Mouse (Mus musculus) liver, adult 2 months (tissue): ENCODE results near the gene Plek. TPM values are rescaled to one million over a fixed set of nuclear protein-coding genes. Genes with fewer than 3 reads are reported as not detected.

Experiments used
- DNase-seq: peaks from one replicate; pipeline ENCODE4 v3.0.0-alpha.2; 2011; ENCODE audit warnings: low read depth, low spot score; ENCODE audit errors: extremely low read depth
- H3K27ac ChIP-seq: fragments of 200-500 bp; replicated peaks from 2 replicates; pipeline ENCODE4 v1.5.1; 2012; ENCODE audit warnings: low read depth, mild to moderate bottlenecking, control low read depth, inconsistent platforms, low read length; ENCODE audit not compliant: insufficient read depth
- H3K27me3 ChIP-seq: fragments of 200-500 bp; 2 replicates; pipeline ENCODE4 v1.6.1; 2012; ENCODE audit warnings: mild to moderate bottlenecking, moderate library complexity, low read length, inconsistent platforms; ENCODE audit not compliant: control insufficient read depth, insufficient read depth
- H3K36me3 ChIP-seq: fragments of 200-500 bp; 2 replicates; pipeline ENCODE4 v1.6.1; 2012; ENCODE audit warnings: low read length, inconsistent platforms; ENCODE audit not compliant: control insufficient read depth, insufficient read depth
- H3K4me1 ChIP-seq: fragments of 200-500 bp; 2 replicates; pipeline ENCODE4 v1.6.1; 2011; ENCODE audit warnings: low read length; ENCODE audit not compliant: control insufficient read depth, insufficient read depth
- H3K4me3 ChIP-seq: fragments of 200-500 bp; 2 replicates; pipeline ENCODE4 v1.5.1; 2011; ENCODE audit warnings: low read depth, mild to moderate bottlenecking, control low read depth, low read length, moderate library complexity; ENCODE audit not compliant: insufficient read depth
- H3K79me2 ChIP-seq: fragments of 200-500 bp; 2 replicates; pipeline ENCODE4 v1.6.1; 2012; ENCODE audit warnings: inconsistent platforms, mild to moderate bottlenecking, low read length, moderate library complexity; ENCODE audit not compliant: control insufficient read depth, insufficient read depth
- H3K9ac ChIP-seq: fragments of 200-500 bp; 2 replicates; pipeline ENCODE4 v1.6.1; 2012; ENCODE audit warnings: low read depth, mild to moderate bottlenecking, control low read depth, inconsistent platforms, low read length
- CTCF ChIP-seq: fragments of 200-500 bp; IDR thresholded peaks from 2 replicates; pipeline ENCODE4 v1.5.1; 2011; ENCODE audit warnings: low read depth, low read length, control low read depth
- POLR2A ChIP-seq: fragments of 200-500 bp; IDR thresholded peaks from 2 replicates; pipeline ENCODE4 v1.6.1; 2011; ENCODE audit warnings: low read length, control low read depth; ENCODE audit not compliant: insufficient read depth; ENCODE audit errors: extremely low read depth
- WGBS: fragments of 180-500 bp; shearing (Covaris S2); methylation state at CpG from one replicate; pipeline ENCODE4 v1.1.7; 2018; 5-methylcytosine and 5-hydroxymethylcytosine counted together
- polyA plus RNA-seq: library from polyadenylated mRNA; depleted of rRNA; stranded (reverse); fragments of >200 nt; gene quantifications from 2 replicates; pipeline ENCODE4 v1.2.3, GENCODE M21; 2012
- total RNA-seq: library from RNA; depleted of rRNA; stranded (reverse); fragments of >200 nt; gene quantifications from 2 replicates; pipeline ENCODE4 v1.2.3, GENCODE M21; 2014

Gene Plek
- total and polyA plus RNA-seq, 2 experiments: 0.29 to 2.0 TPM

DNA sequence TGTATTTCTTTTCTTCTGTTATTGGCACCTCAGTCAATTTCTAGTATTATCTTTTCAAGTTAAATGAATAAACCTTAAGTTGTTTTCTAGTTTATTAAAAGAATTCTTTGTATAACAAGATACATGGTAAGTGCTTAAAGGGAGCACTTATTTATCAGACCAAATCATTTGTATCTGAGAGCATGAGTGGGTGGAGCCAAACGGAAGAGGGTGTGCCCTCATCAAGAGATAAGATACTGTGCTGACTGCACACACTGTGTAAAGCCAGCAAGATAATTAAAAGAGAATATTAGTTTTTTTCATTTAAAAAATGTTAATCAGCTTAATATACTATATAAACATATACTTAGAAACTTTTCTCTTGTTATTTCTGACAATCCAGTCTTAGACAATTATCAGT is 93.7 kb downstream of the Plek start:
- DNase-seq: no peak
- TF ChIP-seq POLR2A: no peak
- TF ChIP-seq CTCF: no peak
- no peak overlapping the region for H3K27ac ChIP-seq
- no peak overlapping the region for H3K9ac ChIP-seq
- no peaks in the 10 kb centered on the region for H3K79me2 ChIP-seq
- H3K27me3 ChIP-seq: no peaks in the 10 kb centered on the region
- no peaks in the 10 kb centered on the region for H3K4me1 ChIP-seq
- H3K4me3 ChIP-seq: no peak overlapping the region
- WGBS: 80% methylated on average over 1 of the region's 1 CpGs
- H3K36me3 ChIP-seq: no peaks in the 10 kb centered on the region

DNA sequence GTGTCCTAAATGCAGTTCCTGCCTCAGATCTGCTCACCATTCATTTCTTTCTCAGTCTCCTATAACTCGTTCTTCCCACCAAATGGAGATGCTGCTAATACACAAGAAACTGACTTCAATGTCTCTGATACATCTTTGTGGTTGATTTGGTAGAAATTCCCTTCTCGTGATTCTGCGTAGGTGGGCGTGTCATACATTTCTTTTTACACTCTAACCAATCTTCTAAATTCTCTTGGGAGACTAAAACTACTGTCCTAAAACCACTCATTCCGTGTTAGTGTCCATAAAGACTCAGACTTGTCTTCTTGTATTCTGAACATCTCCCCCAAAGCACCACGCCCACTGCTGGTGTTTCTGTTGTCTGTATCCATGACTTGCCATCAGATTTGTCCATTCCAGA is 95.2 kb downstream of the Plek start:
- H3K4me1 ChIP-seq: no peaks in the 10 kb centered on the region
- no peak overlapping the region for H3K9ac ChIP-seq
- H3K27me3 ChIP-seq: no peaks in the 10 kb centered on the region
- TF ChIP-seq CTCF: no peak
- TF ChIP-seq POLR2A: no peak
- H3K27ac ChIP-seq: no peak overlapping the region
- H3K4me3 ChIP-seq: no peak overlapping the region
- H3K36me3 ChIP-seq: no peaks in the 10 kb centered on the region
- DNase-seq: no peak
- no peaks in the 10 kb centered on the region for H3K79me2 ChIP-seq
- 91% methylated on average over 6 of the region's 6 CpGs for WGBS

DNA sequence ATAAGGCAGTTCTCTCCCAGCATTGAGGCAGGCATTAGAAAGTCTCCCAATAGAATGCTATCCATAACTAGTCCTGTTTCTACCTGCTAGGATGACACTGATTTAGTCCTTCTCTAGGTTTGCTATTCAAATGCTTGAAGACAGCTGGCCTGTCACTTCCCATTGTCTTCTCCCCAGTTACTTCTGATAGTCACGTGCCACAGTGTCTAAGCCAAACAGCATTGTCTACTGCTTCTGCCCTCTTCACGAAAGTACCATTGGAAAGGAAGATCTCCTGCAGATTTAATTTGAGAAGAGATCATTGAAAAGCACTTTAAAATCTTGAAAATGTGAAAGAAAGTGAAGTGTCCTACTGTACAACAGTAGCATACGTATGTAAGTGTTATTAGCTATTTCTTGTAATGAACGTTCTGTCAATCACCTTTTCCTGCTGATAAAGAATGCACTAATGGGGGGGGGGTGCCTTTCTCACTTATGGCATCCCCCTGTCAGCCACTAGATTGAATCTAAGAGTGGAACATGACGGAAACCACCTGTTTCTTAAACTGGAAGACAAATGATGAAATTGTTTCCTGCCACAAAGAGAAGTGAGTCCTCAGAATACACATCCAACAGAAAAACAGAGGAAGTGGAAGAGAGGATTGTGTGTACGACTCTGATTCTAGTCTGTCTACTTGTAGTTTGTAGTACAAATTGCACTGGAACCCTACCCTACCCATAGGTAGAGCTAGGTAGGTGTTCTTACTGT is 95.9 kb downstream of the Plek start:
- no peak for TF ChIP-seq CTCF
- no peak for TF ChIP-seq POLR2A
- DNase-seq: peak; percentile 13
- Histone ChIP-seq H3K27me3 (no peaks in the 10 kb centered on the region), H3K9ac (no peak overlapping the region), H3K27ac (no peak overlapping the region), H3K79me2 (no peaks in the 10 kb centered on the region), H3K4me1 (no peaks in the 10 kb centered on the region), H3K4me3 (no peak overlapping the region), H3K36me3 (no peaks in the 10 kb centered on the region)
- WGBS: 84% methylated on average over 6 of the region's 6 CpGs

DNA sequence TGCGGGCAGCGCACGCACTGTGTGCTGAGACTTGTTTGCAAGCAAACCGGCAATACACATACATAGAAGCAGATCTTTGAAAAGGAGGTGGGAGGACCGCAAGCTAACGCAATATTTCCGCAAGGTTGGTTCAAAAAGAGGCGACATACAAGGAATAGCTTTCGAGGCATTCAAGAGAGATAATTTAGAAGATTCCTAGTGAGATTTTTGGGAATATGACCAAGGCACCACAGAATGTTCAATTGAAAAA is 100.5 kb downstream of the Plek start:
- no peak overlapping the region for H3K27ac ChIP-seq

DNA sequence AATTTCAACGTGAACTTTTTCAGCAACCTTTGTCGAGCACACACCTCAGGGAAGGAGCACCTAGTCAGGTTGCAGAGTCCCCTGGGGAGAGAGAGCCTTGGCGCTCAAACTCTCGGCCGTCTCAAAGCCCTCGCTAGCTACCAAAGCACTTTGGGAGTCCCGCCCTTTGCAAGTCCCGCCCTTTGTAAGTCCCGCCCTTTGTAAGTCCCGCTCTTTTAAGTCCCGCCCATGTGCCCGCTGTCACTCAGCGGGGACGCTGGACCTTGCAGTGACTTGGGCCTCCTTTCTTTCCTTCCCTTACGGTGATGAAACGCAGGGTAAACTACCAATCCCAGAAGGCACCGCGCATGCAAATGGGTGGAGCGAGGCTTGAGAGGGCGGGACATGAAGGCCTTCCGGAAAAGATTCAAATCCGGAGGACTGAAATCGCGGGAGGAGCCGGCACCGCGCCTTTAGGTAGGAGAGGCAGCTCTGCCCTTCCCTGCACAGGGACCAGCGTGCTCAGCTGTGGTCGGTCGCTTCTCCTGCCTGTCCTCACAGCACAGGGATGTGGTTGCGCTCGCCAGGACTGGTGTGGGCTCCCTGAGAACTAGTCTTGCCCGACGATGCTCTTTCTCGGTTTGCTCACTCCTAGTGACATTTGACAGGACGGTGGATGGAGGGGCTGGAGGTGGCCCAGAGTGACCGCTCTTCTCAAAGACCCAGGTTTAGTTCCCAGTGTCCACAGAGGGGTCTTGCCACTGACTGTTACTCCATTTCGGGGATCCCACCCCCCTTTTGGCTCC is 101.0 kb downstream of the Plek start, which contains the start of gene Fbxo48:
Gene Fbxo48 (plus strand): TSS at position 400 of the 785 bp plus-strand sequence.
- TF ChIP-seq CTCF (no peak), POLR2A (no peak)
- WGBS: under 1% methylated on average over 38 of the region's 38 CpGs
- H3K27me3 ChIP-seq: no peaks in the 10 kb centered on the region
- peak; percentile 96 for DNase-seq
- no peak within 1 kb of the TSS for H3K27ac ChIP-seq
- no peaks in the 10 kb centered on the region for H3K79me2 ChIP-seq
- H3K36me3 ChIP-seq: no peaks in the 10 kb centered on the region
- H3K4me3 ChIP-seq: peak within 1 kb of the TSS; percentile 74
- H3K4me1 ChIP-seq: no peaks in the 10 kb centered on the region
- H3K9ac ChIP-seq: peak within 1 kb of the TSS; percentile 55

More for the DNA sequence above, 100.5 kb downstream of the Plek start:
- Histone ChIP-seq H3K79me2 (no peaks in the 10 kb centered on the region), H3K4me1 (no peaks in the 10 kb centered on the region), H3K36me3 (no peaks in the 10 kb centered on the region), H3K9ac (peak overlapping the region; percentile 55), H3K4me3 (peak overlapping the region; percentile 74), H3K27me3 (no peaks in the 10 kb centered on the region)
- no peak for DNase-seq
- 2% methylated on average over 9 of the region's 9 CpGs for WGBS
- TF ChIP-seq CTCF (no peak), POLR2A (no peak)

DNA sequence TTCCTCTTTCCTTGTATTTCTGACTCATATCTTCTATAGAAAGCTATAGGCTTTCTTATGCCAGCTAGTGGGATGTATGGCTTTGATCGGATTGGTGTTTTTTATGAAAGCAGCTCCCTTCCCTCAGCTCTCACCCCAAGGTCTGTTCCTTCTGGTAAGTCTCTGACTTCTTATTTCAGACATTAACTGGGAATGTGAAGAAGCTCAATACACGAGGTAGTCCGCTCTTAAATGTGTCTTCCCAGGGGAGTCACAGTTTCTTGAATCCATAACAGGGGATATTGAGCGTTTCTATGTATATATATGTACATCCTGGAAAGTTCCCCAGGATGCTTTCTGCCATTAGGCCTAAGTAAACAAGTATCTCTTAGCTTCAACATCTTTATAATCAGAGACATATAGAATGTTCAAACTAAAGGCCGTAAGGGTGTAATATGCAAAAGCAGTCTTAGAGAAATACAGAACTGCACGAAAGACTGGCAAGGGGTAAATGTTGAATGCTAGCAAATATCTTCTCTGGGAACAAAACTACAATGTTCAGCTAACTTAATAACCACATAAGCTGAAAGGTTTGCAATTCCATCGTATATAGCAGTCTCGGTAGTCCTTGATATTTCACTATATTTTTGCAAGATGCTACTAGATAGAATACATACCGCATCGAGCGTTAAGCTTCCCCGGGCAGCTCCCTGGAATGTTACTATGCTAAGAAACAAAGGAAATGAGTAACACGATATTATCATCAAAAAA is 101.8 kb downstream of the Plek start:
- Histone ChIP-seq H3K36me3 (no peaks in the 10 kb centered on the region), H3K9ac (no peak overlapping the region), H3K4me3 (no peak overlapping the region), H3K27me3 (no peaks in the 10 kb centered on the region), H3K4me1 (no peaks in the 10 kb centered on the region), H3K27ac (no peak overlapping the region), H3K79me2 (no peaks in the 10 kb centered on the region)
- 30% methylated on average over 13 of the region's 13 CpGs for WGBS
- no peak for DNase-seq
- TF ChIP-seq POLR2A (no peak), CTCF (no peak)
